Mouse (Mus musculus) heart, adult 2 months (tissue): ENCODE measurements around the gene Zfp976. TPM values are rescaled to one million over a fixed set of nuclear protein-coding genes. Genes with fewer than 3 reads are reported as not detected.
"Not testable (repeated sequence)": the region's sequence is repeated elsewhere in the genome, so short reads cannot be mapped to it uniquely, and the experiment has no call there.

Source experiments
- DNase-seq, 2 experiments: peaks; one replicate each; pipeline ENCODE4 v3.0.0; 2021
- H3K27ac ChIP-seq: fragments of 200-600 bp; 2 replicates; pipeline ENCODE4 v1.8.1; 2022
- H3K27me3 ChIP-seq: fragments of 200-500 bp; 2 replicates; pipeline ENCODE4 v1.6.1; 2012; ENCODE audit warnings: mild to moderate bottlenecking, low read length, inconsistent platforms, mixed read lengths; ENCODE audit not compliant: control insufficient read depth, insufficient read depth
- H3K36me3 ChIP-seq: fragments of 200-500 bp; 2 replicates; pipeline ENCODE4 v1.6.1; 2012; ENCODE audit warnings: low read length, inconsistent platforms; ENCODE audit not compliant: control insufficient read depth, insufficient read depth
- H3K4me1 ChIP-seq: fragments of 200-500 bp; 2 replicates; pipeline ENCODE4 v1.6.1; 2011; ENCODE audit warnings: low read length; ENCODE audit not compliant: control insufficient read depth, insufficient read depth
- H3K4me3 ChIP-seq: fragments of 200-600 bp; 2 replicates; pipeline ENCODE4 v1.8.1; 2022
- H3K79me2 ChIP-seq: fragments of 200-500 bp; replicated peaks from 2 replicates; pipeline ENCODE4 v1.6.1; 2012; ENCODE audit warnings: mild to moderate bottlenecking, inconsistent platforms, low read length, moderate library complexity, mixed read lengths; ENCODE audit not compliant: control insufficient read depth, insufficient read depth
- H3K9ac ChIP-seq: fragments of 200-500 bp; 2 replicates; pipeline ENCODE4 v1.6.1; 2012; ENCODE audit warnings: low read depth, mild to moderate bottlenecking, control low read depth, inconsistent platforms, low read length, mixed read lengths
- CTCF ChIP-seq: fragments of 200-600 bp; IDR thresholded peaks from 2 replicates; pipeline ENCODE4 v1.8.1; 2022; ENCODE audit warnings: antibody characterized with exemption, mild to moderate bottlenecking, moderate library complexity
- EP300 ChIP-seq: fragments of 200-500 bp; IDR thresholded peaks from 2 replicates; pipeline ENCODE4 v1.6.1; 2011; ENCODE audit warnings: low read depth, low read length, control low read depth; ENCODE audit not compliant: insufficient read depth
- POLR2A ChIP-seq: fragments of 200-500 bp; IDR thresholded peaks from 2 replicates; pipeline ENCODE4 v1.6.1; 2011; ENCODE audit warnings: mild to moderate bottlenecking, low read depth, low read length, control low read depth; ENCODE audit not compliant: insufficient read depth
- WGBS: fragments of 180-500 bp; shearing (Covaris S2); methylation state at CpG from one replicate; pipeline ENCODE4 v1.1.7; 2018; 5-methylcytosine and 5-hydroxymethylcytosine counted together
- intact Hi-C: fragments of 180-260 bp; cut with DNase I; formaldehyde crosslinking; loops from one replicate; pipeline ENCODE4 v1.15.1; 2025
- microRNA-seq, 2 experiments: library from miRNA; unstranded; fragments of <30 nt; microRNA quantifications; one replicate each; pipeline ENCODE4 v1.2.0; 2021
- polyA plus RNA-seq: library from polyadenylated mRNA; depleted of rRNA; stranded (reverse); fragments of >200 nt; gene quantifications from 2 replicates; pipeline ENCODE4 v1.2.3, GENCODE M21; 2012; rRNA removed
- total RNA-seq, 2 experiments: library from RNA; stranded (reverse); gene quantifications; 2 replicates each; pipeline ENCODE4 v1.2.3; 2021

Zfp976 gene
- total and polyA plus RNA-seq, 3 experiments = 0.31 to 2.4 (median 2.0) TPM

DNA sequence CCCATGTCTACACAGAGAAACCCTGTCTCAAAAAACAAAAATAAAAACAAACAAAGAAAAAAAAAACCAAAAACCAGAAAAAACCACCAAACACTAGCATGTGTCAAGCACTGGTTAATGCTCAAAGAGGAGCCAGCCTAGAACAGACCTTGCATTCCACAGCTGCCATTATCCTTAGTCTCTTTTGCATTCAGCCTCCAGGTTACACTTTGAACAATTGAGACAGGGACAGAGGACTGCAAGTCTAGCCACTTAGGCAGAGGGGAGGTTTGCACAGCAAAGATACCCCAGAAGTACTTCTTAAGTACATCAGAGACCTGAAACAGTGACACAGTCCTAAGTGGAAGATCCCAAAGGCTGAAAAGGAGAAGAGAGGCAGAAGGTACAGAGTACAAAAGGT is 51.1 kb downstream of the Zfp976 start:
- H3K4me3 ChIP-seq, H3K27ac ChIP-seq, intact Hi-C loops, H3K27me3 ChIP-seq, H3K4me1 ChIP-seq, DNase-seq, H3K9ac ChIP-seq, H3K36me3 ChIP-seq, H3K79me2 ChIP-seq: not testable (repeated sequence)

DNA sequence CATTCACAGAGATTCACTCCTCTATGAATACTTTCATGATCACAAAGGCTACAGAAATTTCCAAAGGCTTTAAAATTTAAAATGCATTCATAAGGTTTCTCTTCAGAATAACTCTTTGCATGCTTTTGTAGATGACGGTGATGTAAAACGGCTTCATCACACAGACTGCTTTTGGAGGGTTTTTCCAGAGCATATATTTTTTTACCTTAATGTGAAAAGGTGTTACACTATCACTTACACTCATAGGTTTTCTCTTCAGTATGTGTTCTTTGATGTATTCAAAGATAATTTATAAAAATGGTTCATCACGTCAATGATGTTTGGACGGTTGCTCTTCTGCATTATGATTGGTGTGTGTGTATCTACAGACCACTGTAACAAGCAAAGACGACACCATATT is 63.9 kb downstream of the Zfp976 start, which contains the start of gene Gm21028:
TSS of gene Gm21028 (minus strand) at position 101 of the 400 bp plus-strand sequence.
- intact Hi-C loops = no loop called here
- H3K4me1 ChIP-seq = no peaks in the 10 kb centered on the region
- TF ChIP-seq EP300 = no peak
- TF ChIP-seq CTCF = no peak
- no peak for TF ChIP-seq POLR2A
- H3K9ac ChIP-seq = no peak within 1 kb of the TSS
- no peak within 1 kb of the TSS for H3K4me3 ChIP-seq
- no peaks in the 10 kb centered on the region for H3K79me2 ChIP-seq
- H3K36me3 ChIP-seq = no peaks in the 10 kb centered on the region
- H3K27me3 ChIP-seq = no peaks in the 10 kb centered on the region
- DNase-seq = no peak
- no peak within 1 kb of the TSS for H3K27ac ChIP-seq
- WGBS = 90% methylated on average over 5 of the region's 5 CpGs

Small RNA genes within 50 kb of the gene (microRNA-seq; reads per million reads assigned to microRNA genes)
- gene Gm24938 = 0 reads per million in 2 experiments

Other genes with a start within 250 kb of the Zfp976 start
- gene 4933421I07Rik, start 194.5 kb downstream of the Zfp976 start, total RNA-seq = not detected
- not detected in 2 replicates for gene 4933421I07Rik, start 194.5 kb downstream of the Zfp976 start, polyA plus RNA-seq
- 1 to 10 TPM; 4.1 to 4.2 TPM for gene Zfp141, start 136.8 kb downstream of the Zfp976 start, total RNA-seq
- 1.7 and 3.1 TPM in 2 replicates for gene Zfp141, start 136.8 kb downstream of the Zfp976 start, polyA plus RNA-seq
- gene Gm21028, start 64.0 kb downstream of the Zfp976 start, total RNA-seq = not detected
- gene Gm21028, start 64.0 kb downstream of the Zfp976 start, polyA plus RNA-seq = not detected in 2 replicates
- gene Zfp977, start 50.0 kb downstream of the Zfp976 start, total RNA-seq = under 1 TPM; 0.50 to 0.73 TPM
- gene Zfp977, start 50.0 kb downstream of the Zfp976 start, polyA plus RNA-seq = 0.12 and 0.18 TPM in 2 replicates
- 1 to 10 TPM; 3.5 to 4.0 TPM for gene Zfp975, start 50.2 kb upstream of the Zfp976 start, total RNA-seq
- 0.53 and 1.1 TPM in 2 replicates for gene Zfp975, start 50.2 kb upstream of the Zfp976 start, polyA plus RNA-seq
- gene Gm17067, start 84.4 kb upstream of the Zfp976 start, total RNA-seq = not detected
- not detected in 2 replicates for gene Gm17067, start 84.4 kb upstream of the Zfp976 start, polyA plus RNA-seq
- not detected for gene Vmn2r62, start 150.9 kb upstream of the Zfp976 start, total RNA-seq
- not detected in 2 replicates for gene Vmn2r62, start 150.9 kb upstream of the Zfp976 start, polyA plus RNA-seq
- gene Gm2381, start 224.6 kb upstream of the Zfp976 start, total RNA-seq = under 1 TPM; 0.08 to 0.11 TPM
- not detected in 2 replicates for gene Gm2381, start 224.6 kb upstream of the Zfp976 start, polyA plus RNA-seq